Mouse (Mus musculus) gastrocnemius, adult 2 months (tissue): ENCODE results near the gene Sdk1. TPM values are rescaled to one million over a fixed set of nuclear protein-coding genes. Genes with fewer than 3 reads are reported as not detected.

Experiments
- DNase-seq: peaks from one replicate; pipeline ENCODE4 v3.0.0; 2022
- H3K27ac ChIP-seq: fragments of 200-600 bp; 2 replicates; pipeline ENCODE4 v1.8.1; 2022; ENCODE audit warnings: mild to moderate bottlenecking
- H3K4me3 ChIP-seq: fragments of 200-600 bp; 2 replicates; pipeline ENCODE4 v1.8.1; 2022; ENCODE audit warnings: mild to moderate bottlenecking, moderate library complexity
- CTCF ChIP-seq: fragments of 200-600 bp; IDR thresholded peaks from 2 replicates; pipeline ENCODE4 v1.8.1; 2022; ENCODE audit warnings: antibody characterized with exemption, mild to moderate bottlenecking, moderate library complexity
- intact Hi-C: fragments of 180-260 bp; cut with DNase I; formaldehyde crosslinking; loops from one replicate; pipeline ENCODE4 v1.15.1; 2025
- total RNA-seq, 2 experiments: library from RNA; stranded (reverse); gene quantifications; 2 replicates each; pipeline ENCODE4 v1.2.3; 2021

The Sdk1 gene
- total RNA-seq, 2 experiments from 2014 or later: 0.82 to 1.5 TPM

- intact Hi-C loops: no loop called here
- no peak for DNase-seq
- Histone ChIP-seq H3K4me3 (no peak overlapping the region), H3K27ac (no peak overlapping the region)
- TF ChIP-seq CTCF: no peak
Measured at GRCm38 (mm10) chr5:142001131-142001530, 759.8 kb downstream of the Sdk1 start.

- Histone ChIP-seq H3K4me3 (no peak overlapping the region), H3K27ac (no peak overlapping the region)
- intact Hi-C loops: no loop called here
- DNase-seq: no peak
- TF ChIP-seq CTCF: no peak
Measured at GRCm38 (mm10) chr5:142001973-142002372, 760.7 kb downstream of the Sdk1 start.

GRCm38 (mm10) chr5:142010189-142010588, 768.9 kb downstream of the Sdk1 start:
- no peak for DNase-seq
- intact Hi-C loops: no loop called here
- Histone ChIP-seq H3K4me3 (no peak overlapping the region), H3K27ac (no peak overlapping the region)
- no peak for TF ChIP-seq CTCF

- no peak overlapping the region for H3K27ac ChIP-seq
- DNase-seq: no peak
- intact Hi-C loops: no loop called here
- TF ChIP-seq CTCF: no peak
- no peak overlapping the region for H3K4me3 ChIP-seq
Measured at GRCm38 (mm10) chr5:142017001-142017400, 775.7 kb downstream of the Sdk1 start.

- intact Hi-C loops: no loop called here
- Histone ChIP-seq H3K27ac (no peak overlapping the region), H3K4me3 (no peak overlapping the region)
- peak; percentile 39 for DNase-seq
- TF ChIP-seq CTCF: no peak
Measured at GRCm38 (mm10) chr5:142022877-142023580, 781.7 kb downstream of the Sdk1 start.

GRCm38 (mm10) chr5:142024448-142024847, 783.2 kb downstream of the Sdk1 start:
- Histone ChIP-seq H3K4me3 (no peak overlapping the region), H3K27ac (no peak overlapping the region)
- no peak for TF ChIP-seq CTCF
- DNase-seq: no peak
- intact Hi-C loops: no loop called here

GRCm38 (mm10) chr5:142036536-142036935, 795.2 kb downstream of the Sdk1 start:
- no peak for DNase-seq
- no peak for TF ChIP-seq CTCF
- no peak overlapping the region for H3K4me3 ChIP-seq
- H3K27ac ChIP-seq: no peak overlapping the region
- intact Hi-C loops: no loop called here

GRCm38 (mm10) chr5:142039236-142039635, 797.9 kb downstream of the Sdk1 start:
- TF ChIP-seq CTCF: no peak
- intact Hi-C loops: no loop called here
- DNase-seq: no peak
- Histone ChIP-seq H3K27ac (no peak overlapping the region), H3K4me3 (no peak overlapping the region)

- Histone ChIP-seq H3K27ac (no peak overlapping the region), H3K4me3 (no peak overlapping the region)
- no peak for DNase-seq
- intact Hi-C loops: no loop called here
- TF ChIP-seq CTCF: no peak
Measured at GRCm38 (mm10) chr5:142039891-142040530, 798.7 kb downstream of the Sdk1 start.

GRCm38 (mm10) chr5:142041226-142041802, 800.0 kb downstream of the Sdk1 start:
- DNase-seq: no peak
- H3K4me3 ChIP-seq: no peak overlapping the region
- intact Hi-C loops: no loop called here
- H3K27ac ChIP-seq: no peak overlapping the region
- TF ChIP-seq CTCF: no peak

- H3K27ac ChIP-seq: no peak overlapping the region
- no peak overlapping the region for H3K4me3 ChIP-seq
- no peak for TF ChIP-seq CTCF
- DNase-seq: no peak
- intact Hi-C loops: no loop called here
Measured at GRCm38 (mm10) chr5:142061781-142062180, 820.5 kb downstream of the Sdk1 start.

- no peak for DNase-seq
- Histone ChIP-seq H3K4me3 (no peak overlapping the region), H3K27ac (no peak overlapping the region)
- intact Hi-C loops: no loop called here
- TF ChIP-seq CTCF: no peak
Measured at GRCm38 (mm10) chr5:142071322-142071721, 830.0 kb downstream of the Sdk1 start.

GRCm38 (mm10) chr5:142073901-142074300, 832.6 kb downstream of the Sdk1 start:
- no peak overlapping the region for H3K4me3 ChIP-seq
- TF ChIP-seq CTCF: no peak
- H3K27ac ChIP-seq: no peak overlapping the region
- intact Hi-C loops: no loop called here
- no peak for DNase-seq
